Mouse (Mus musculus) erythroblast, embryonic 14.5 days (primary cell): ENCODE data around the gene Acvrl1.

Experiments
- GATA1 ChIP-seq: IDR thresholded peaks from 2 replicates; pipeline ENCODE4 v1.6.1; 2012; ENCODE audit warnings: low read length, inconsistent platforms, mixed read lengths
- TAL1 ChIP-seq: IDR thresholded peaks from 3 replicates; pipeline ENCODE4 v1.6.1; 2012; ENCODE audit warnings: low read length, inconsistent platforms, mixed read lengths

DNA sequence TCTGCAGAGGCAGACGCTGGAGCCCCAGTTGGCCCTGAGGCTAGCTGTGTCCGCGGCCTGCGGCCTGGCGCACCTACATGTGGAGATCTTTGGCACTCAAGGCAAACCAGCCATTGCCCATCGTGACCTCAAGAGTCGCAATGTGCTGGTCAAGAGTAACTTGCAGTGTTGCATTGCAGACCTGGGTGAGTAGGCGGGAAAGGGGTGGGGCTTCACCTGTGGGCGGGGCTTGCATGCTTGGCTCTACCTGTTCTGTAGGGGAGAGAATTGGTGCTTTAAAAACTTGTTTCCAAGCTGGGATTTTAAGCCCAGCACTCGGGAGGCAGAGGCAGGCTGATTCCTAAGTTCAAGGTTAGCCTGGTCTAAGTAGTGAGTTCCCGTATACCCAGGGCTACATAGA lies 9.1 kb downstream of the Acvrl1 start:
- TF ChIP-seq TAL1 (no peak), GATA1 (no peak)
